Mouse (Mus musculus) myocyte (in vitro differentiated cells): ENCODE measurements at regions not wholly inside any gene's neighbourhood (a gene's known extent, or its start where the extent isn't known, plus 50 kb on each side); places are given as distances from the start of the nearest gene placed in this dataset.

Experiments
- H3K27me3 ChIP-seq: one replicate; pipeline ENCODE4 v1.6.1; 2011; ENCODE audit not compliant: control insufficient read depth, insufficient read depth, insufficient read length
- H3K36me3 ChIP-seq: one replicate; pipeline ENCODE4 v1.6.1; 2011; ENCODE audit not compliant: control insufficient read depth, insufficient read depth
- H3K4me2 ChIP-seq: one replicate; pipeline ENCODE4 v1.6.1; 2011; ENCODE audit warnings: low read depth, control low read depth
- H3K4me3 ChIP-seq: one replicate; pipeline ENCODE4 v1.5.1; 2011; ENCODE audit warnings: mild to moderate bottlenecking, control low read depth, moderate library complexity
- H3K79me2 ChIP-seq: one replicate; pipeline ENCODE4 v1.6.1; 2011; ENCODE audit not compliant: control insufficient read depth, insufficient read depth
- H3ac ChIP-seq: one replicate; pipeline ENCODE4 v1.6.1; 2011; ENCODE audit not compliant: control insufficient read depth, insufficient read length
- CEBPB ChIP-seq: IDR thresholded peaks from 2 replicates; pipeline ENCODE4 v1.6.1; 2011; ENCODE audit warnings: mild to moderate bottlenecking, moderate library complexity; ENCODE audit not compliant: poor library complexity, insufficient read depth, severe bottlenecking
- E2F4 ChIP-seq: IDR thresholded peaks from one replicate; pipeline ENCODE4 v1.6.1; 2011; ENCODE audit warnings: mild to moderate bottlenecking, control low read depth, moderate library complexity; ENCODE audit not compliant: insufficient read depth
- MAX ChIP-seq: IDR thresholded peaks from one replicate; pipeline ENCODE4 v1.6.1; 2011; ENCODE audit warnings: low read depth, mild to moderate bottlenecking, control low read depth
- MYOD1 ChIP-seq, 3 experiments: IDR thresholded peaks; one replicate each; pipeline ENCODE4 v1.6.1; 2011; ENCODE audit warnings: control low read depth in 2 of 3, low read depth in 2 of 3, mild to moderate bottlenecking in 2 of 3, moderate library complexity in 1 of 3; ENCODE audit not compliant: insufficient read length in 2 of 3, control insufficient read depth in 1 of 3
- MYOG ChIP-seq, 3 experiments: IDR thresholded peaks; one replicate each; pipeline ENCODE4 v1.6.1; 2011; ENCODE audit warnings: control low read depth in 2 of 3, low read depth in 2 of 3, mild to moderate bottlenecking in 2 of 3; ENCODE audit not compliant: insufficient read length in 2 of 3, control insufficient read depth in 1 of 3, insufficient read depth in 1 of 3
- POLR2A ChIP-seq: IDR thresholded peaks from one replicate; pipeline ENCODE4 v1.6.1; 2011; ENCODE audit warnings: low read depth, mild to moderate bottlenecking, control low read depth, moderate library complexity; ENCODE audit not compliant: insufficient read length
- POLR2AphosphoS2 ChIP-seq: IDR thresholded peaks from one replicate; pipeline ENCODE4 v1.6.1; 2011; ENCODE audit warnings: low read depth, control low read depth; ENCODE audit not compliant: insufficient read length
- REST ChIP-seq: IDR thresholded peaks from one replicate; pipeline ENCODE4 v1.6.1; 2011; ENCODE audit warnings: mild to moderate bottlenecking, control low read depth, moderate library complexity; ENCODE audit not compliant: insufficient read depth, insufficient read length
- SRF ChIP-seq: IDR thresholded peaks from one replicate; pipeline ENCODE4 v1.6.1; 2011; ENCODE audit warnings: low read depth; ENCODE audit not compliant: control insufficient read depth, insufficient read length
- TCF12 ChIP-seq: IDR thresholded peaks from one replicate; pipeline ENCODE4 v1.6.1; 2011; ENCODE audit warnings: mild to moderate bottlenecking, control low read depth; ENCODE audit not compliant: poor library complexity, insufficient read depth, severe bottlenecking
- TCF3 ChIP-seq: IDR thresholded peaks from one replicate; pipeline ENCODE4 v1.6.1; 2011; ENCODE audit warnings: low read depth, control low read depth; ENCODE audit not compliant: insufficient read length
- USF1 ChIP-seq: IDR thresholded peaks from one replicate; pipeline ENCODE4 v1.6.1; 2011; ENCODE audit warnings: low read depth, mild to moderate bottlenecking, control low read depth, moderate library complexity

GRCm38 (mm10) chr4:26637859-26638258 lies 291.2 kb upstream of the Manea start:
- TF ChIP-seq MYOD1 (IDR thresholded peaks at IDR 0.05; ENCODE audit: control insufficient read depth in 1 of 3, insufficient read length in 2 of 3, low read depth in 2 of 3) = no peak
- TF ChIP-seq SRF = no peak
- TF ChIP-seq E2F4 = no peak
- no peak for TF ChIP-seq CEBPB
- no peak for TF ChIP-seq POLR2A
- no peak for TF ChIP-seq MAX
- TF ChIP-seq TCF3 = no peak
- no peak for TF ChIP-seq MYOG (IDR thresholded peaks at IDR 0.05; ENCODE audit: control insufficient read depth in 1 of 3, insufficient read depth in 1 of 3, insufficient read length in 2 of 3, low read depth in 2 of 3)
- TF ChIP-seq REST = no peak
- no peak for TF ChIP-seq TCF12
- no peaks in the 10 kb centered on the region for H3K79me2 ChIP-seq
- H3K36me3 ChIP-seq = no peaks in the 10 kb centered on the region
- H3K27me3 ChIP-seq = no peaks in the 10 kb centered on the region
- no peak overlapping the region for H3K4me3 ChIP-seq
- no peak overlapping the region for H3ac ChIP-seq
- no peak overlapping the region for H3K4me2 ChIP-seq

GRCm38 (mm10) chr4:26630553-26631206 lies 284.0 kb upstream of the Manea start:
- H3K79me2 ChIP-seq = no peaks in the 10 kb centered on the region
- H3K36me3 ChIP-seq = no peaks in the 10 kb centered on the region
- H3K4me3 ChIP-seq = no peak overlapping the region
- TF ChIP-seq USF1 (no peak), POLR2AphosphoS2 (no peak), MYOD1 (IDR thresholded peaks at IDR 0.05; ENCODE audit: control insufficient read depth in 1 of 3, insufficient read length in 2 of 3, low read depth in 2 of 3) (no peak), SRF (no peak)
- H3K4me2 ChIP-seq = peak overlapping the region; percentile 51
- no peaks in the 10 kb centered on the region for H3K27me3 ChIP-seq
- H3ac ChIP-seq = no peak overlapping the region

GRCm38 (mm10) chr4:26629710-26630109 lies 283.0 kb upstream of the Manea start:
- H3K4me2 ChIP-seq = peak overlapping the region; percentile 34

GRCm38 (mm10) chr4:26627744-26628143 lies 281.1 kb upstream of the Manea start:
- Histone ChIP-seq H3K27me3 (no peaks in the 10 kb centered on the region), H3ac (no peak overlapping the region), H3K36me3 (no peaks in the 10 kb centered on the region), H3K4me2 (no peak overlapping the region), H3K79me2 (no peaks in the 10 kb centered on the region), H3K4me3 (no peak overlapping the region)
- no peak for TF ChIP-seq MYOG (IDR thresholded peaks at IDR 0.05; ENCODE audit: control insufficient read depth in 1 of 3, insufficient read depth in 1 of 3, insufficient read length in 2 of 3, low read depth in 2 of 3)
- no peak for TF ChIP-seq TCF12
- no peak for TF ChIP-seq CEBPB
- TF ChIP-seq SRF = no peak
- no peak for TF ChIP-seq MAX
- TF ChIP-seq MYOD1 (IDR thresholded peaks at IDR 0.05; ENCODE audit: control insufficient read depth in 1 of 3, insufficient read length in 2 of 3, low read depth in 2 of 3) = peak in 2 of 3 experiments; percentile 48 to 63

More at GRCm38 (mm10) chr4:26629710-26630109, 283.0 kb upstream of the Manea start:
- no peaks in the 10 kb centered on the region for H3K79me2 ChIP-seq
- H3ac ChIP-seq = no peak overlapping the region
- H3K36me3 ChIP-seq = no peaks in the 10 kb centered on the region
- no peak overlapping the region for H3K4me3 ChIP-seq
- H3K27me3 ChIP-seq = no peaks in the 10 kb centered on the region
- TF ChIP-seq MYOG (IDR thresholded peaks at IDR 0.05; ENCODE audit: control insufficient read depth in 1 of 3, insufficient read depth in 1 of 3, insufficient read length in 2 of 3, low read depth in 2 of 3) = peak in 1 of 3 experiments; percentile 50
- no peak for TF ChIP-seq SRF
- TF ChIP-seq MYOD1 (IDR thresholded peaks at IDR 0.05; ENCODE audit: control insufficient read depth in 1 of 3, insufficient read length in 2 of 3, low read depth in 2 of 3) = peak in 2 of 3 experiments; percentile 73 to 77

GRCm38 (mm10) chr4:26589081-26589869 lies 242.6 kb upstream of the Manea start:
- TF ChIP-seq POLR2AphosphoS2 (no peak), CEBPB (no peak), MAX (no peak), REST (no peak), MYOD1 (IDR thresholded peaks at IDR 0.05; ENCODE audit: control insufficient read depth in 1 of 3, insufficient read length in 2 of 3, low read depth in 2 of 3) (no peak), SRF (no peak)
- Histone ChIP-seq H3K4me2 (no peak overlapping the region), H3K4me3 (no peak overlapping the region), H3K36me3 (no peaks in the 10 kb centered on the region), H3K79me2 (no peaks in the 10 kb centered on the region), H3ac (no peak overlapping the region), H3K27me3 (no peaks in the 10 kb centered on the region)
